Mouse (Mus musculus): Measurements from ENCODE around the gene Tmem136. TPM values are rescaled to one million over a fixed set of nuclear protein-coding genes. Genes with fewer than 3 reads are reported as not detected.

The Tmem136 gene
- polyA plus RNA-seq, 2 experiments, result 0.57 to 0.94 TPM

- DNase-seq (ENCODE audit: low read depth in 3 of 3, low spot score in 3 of 3) (peak in 2 of 3 experiments; percentile 65 to 68), ATAC-seq (ENCODE audit: insufficient read depth) (peak; percentile 75)
- Histone ChIP-seq H3K36me3 (replicated peaks; ENCODE audit: control insufficient read depth, insufficient read depth, low read depth) (no peaks in the 10 kb centered on the region), H3K4me3 (ENCODE audit: insufficient read depth in 1 of 2, low read depth in 2 of 2, low read length in 2 of 2) (peak overlapping the region; percentile 89 to 98), H3K27me3 (ENCODE audit: control insufficient read depth, insufficient read depth, low read length) (peaks cover 13% of the 10 kb centered on the region), H3K4me2 (ENCODE audit: low read depth) (peak overlapping the region; percentile 78), H3K27ac (peak overlapping the region; percentile 80), H3K4me1 (replicated peaks; ENCODE audit: control insufficient read depth in 2 of 2, insufficient read depth in 2 of 2, low read length in 1 of 2) (peaks cover 24 to 29% of the 10 kb centered on the region in 2 experiments), H3K9ac (replicated peaks) (peak overlapping the region; percentile 85), H3K9me3 (ENCODE audit: control insufficient read depth, low read length) (no peaks in the 10 kb centered on the region)
- no peak for TF ChIP-seq CTCF (IDR thresholded peaks at IDR 0.05; ENCODE audit: low read depth)
- no peak for TF ChIP-seq EP300 (IDR thresholded peaks at IDR 0.05; ENCODE audit: low read depth)
- WGBS (ENCODE audit: insufficient replicate concordance), result under 1% methylated on average over 89 of the region's 91 CpGs
These were observed 10.6 kb downstream of the Tmem136 start for GRCm38 (mm10) chr9:43105664-43106361.

DNA sequence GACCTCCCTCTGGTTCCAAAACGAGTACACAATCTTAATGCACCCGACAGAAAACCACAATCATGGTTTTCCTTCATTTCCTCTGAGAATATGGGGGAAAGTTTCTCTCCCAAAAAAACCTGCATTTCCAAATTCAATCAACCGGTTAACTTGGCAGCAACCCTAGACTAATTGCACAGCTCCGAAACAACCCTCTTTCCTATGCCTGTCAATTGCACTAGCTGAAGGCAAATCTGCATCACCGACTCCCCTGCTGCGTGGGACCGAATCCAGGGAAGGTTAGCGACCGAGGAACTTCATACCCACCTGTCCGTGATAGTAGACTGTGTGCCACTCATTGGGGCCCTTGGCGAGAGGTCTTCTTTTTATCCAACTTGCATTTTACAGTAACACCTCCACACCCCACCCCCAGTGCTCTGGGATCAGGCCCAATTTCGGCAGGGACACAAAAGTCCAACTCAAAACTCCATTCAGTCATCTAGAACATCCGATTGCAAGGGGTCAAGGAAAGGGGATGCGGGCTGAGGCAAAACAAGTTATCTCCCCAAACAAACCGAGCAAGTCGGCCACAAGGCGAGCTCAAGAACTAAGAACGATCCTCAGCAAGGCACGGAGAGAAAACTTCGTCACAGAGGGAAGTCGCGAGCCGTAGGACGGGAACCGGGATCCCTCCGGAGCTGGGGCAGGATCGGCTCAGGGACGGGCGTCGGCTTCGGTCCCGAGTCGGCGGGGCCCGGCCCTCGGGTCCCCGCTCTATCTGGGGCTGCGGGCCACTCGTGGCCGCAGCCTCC is 11.3 kb downstream of the Tmem136 start:
- H3K27me3 ChIP-seq (ENCODE audit: control insufficient read depth, insufficient read depth, low read length), result peaks cover 6% of the 10 kb centered on the region; the same call in 1 of the 2 replicates
- H3K27ac ChIP-seq, result peak overlapping the region; percentile 80
- whole genome bisulfite sequencing (ENCODE audit: insufficient replicate concordance), result under 1% methylated on average over 40 of the region's 40 CpGs
- peak overlapping the region; percentile 89 to 98 for H3K4me3 ChIP-seq (ENCODE audit: insufficient read depth in 1 of 2, low read depth in 2 of 2, low read length in 2 of 2)
- peaks cover 25 to 31% of the 10 kb centered on the region in 2 experiments for H3K4me1 ChIP-seq (replicated peaks; ENCODE audit: control insufficient read depth in 2 of 2, insufficient read depth in 2 of 2, low read length in 1 of 2)
- peak; percentile 15; the same call in 1 of the 2 replicates for TF ChIP-seq CTCF (IDR thresholded peaks at IDR 0.05; ENCODE audit: low read depth)
- no peak for TF ChIP-seq EP300 (IDR thresholded peaks at IDR 0.05; ENCODE audit: low read depth)
- peak; percentile 52 for ATAC-seq (ENCODE audit: insufficient read depth)
- peak overlapping the region; percentile 85 for H3K9ac ChIP-seq (replicated peaks)
- no peaks in the 10 kb centered on the region for H3K9me3 ChIP-seq (ENCODE audit: control insufficient read depth, low read length)
- H3K36me3 ChIP-seq (replicated peaks; ENCODE audit: control insufficient read depth, insufficient read depth, low read depth), result no peaks in the 10 kb centered on the region
- H3K4me2 ChIP-seq (ENCODE audit: low read depth), result peak overlapping the region; percentile 78
- no peak for DNase-seq (ENCODE audit: low read depth in 3 of 3, low spot score in 3 of 3)

- TF ChIP-seq CTCF (IDR thresholded peaks at IDR 0.05; ENCODE audit: low read depth) (no peak), EP300 (IDR thresholded peaks at IDR 0.05; ENCODE audit: low read depth) (no peak)
- DNase-seq (ENCODE audit: low read depth in 3 of 3, low spot score in 3 of 3), result no peak
- Histone ChIP-seq H3K27me3 (ENCODE audit: control insufficient read depth, insufficient read depth, low read length) (peaks cover 5% of the 10 kb centered on the region; the same call in 1 of the 2 replicates), H3K4me2 (ENCODE audit: low read depth) (peak overlapping the region; percentile 78), H3K27ac (peak overlapping the region; percentile 80), H3K4me1 (replicated peaks; ENCODE audit: control insufficient read depth in 2 of 2, insufficient read depth in 2 of 2, low read length in 1 of 2) (peaks cover 25 to 34% of the 10 kb centered on the region in 2 experiments), H3K9me3 (ENCODE audit: control insufficient read depth, low read length) (no peaks in the 10 kb centered on the region), H3K36me3 (replicated peaks; ENCODE audit: control insufficient read depth, insufficient read depth, low read depth) (no peaks in the 10 kb centered on the region), H3K9ac (replicated peaks) (peak overlapping the region; percentile 85), H3K4me3 (ENCODE audit: insufficient read depth in 1 of 2, low read depth in 2 of 2, low read length in 2 of 2) (peak overlapping the region; percentile 89 to 98)
- no peak for ATAC-seq (ENCODE audit: insufficient read depth)
- WGBS (ENCODE audit: insufficient replicate concordance), result 15% methylated on average over 4 of the region's 4 CpGs
These were observed 11.9 kb downstream of the Tmem136 start for GRCm38 (mm10) chr9:43104526-43104872.

DNA sequence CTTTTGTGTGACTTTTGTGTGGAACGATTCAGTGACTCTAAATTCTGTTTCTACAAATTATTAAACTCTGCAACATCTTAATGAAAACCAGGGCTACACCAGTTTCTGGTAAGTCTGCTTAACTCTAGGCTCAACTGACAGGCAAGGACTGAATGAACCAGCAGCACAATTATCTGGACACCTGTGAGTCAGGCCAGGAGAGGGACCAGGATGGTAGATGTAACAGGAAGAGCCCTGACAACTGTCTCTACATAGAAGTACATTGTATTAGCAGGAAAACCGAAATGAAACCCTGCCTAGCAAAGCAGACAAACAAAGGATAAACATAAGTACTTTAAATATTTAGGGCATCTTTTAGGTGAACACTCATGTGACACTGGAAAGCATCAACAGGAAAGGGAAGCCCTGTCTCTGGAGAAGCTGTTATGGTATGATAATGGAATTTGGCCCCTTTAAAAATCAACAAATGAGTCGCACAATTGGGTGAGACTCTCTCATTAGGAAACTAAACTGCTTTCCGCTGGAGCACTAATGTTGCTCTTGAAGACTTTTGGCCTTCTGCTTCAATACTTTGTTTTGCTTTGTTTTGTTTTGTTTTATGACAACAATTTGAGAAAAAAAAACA is 12.6 kb downstream of the Tmem136 start:
- TF ChIP-seq CTCF (IDR thresholded peaks at IDR 0.05; ENCODE audit: low read depth), result no peak
- no peak for TF ChIP-seq EP300 (IDR thresholded peaks at IDR 0.05; ENCODE audit: low read depth)
- Histone ChIP-seq H3K4me1 (replicated peaks; ENCODE audit: control insufficient read depth in 2 of 2, insufficient read depth in 2 of 2, low read length in 1 of 2) (peaks cover 25 to 36% of the 10 kb centered on the region in 2 experiments), H3K4me3 (ENCODE audit: insufficient read depth in 1 of 2, low read depth in 2 of 2, low read length in 2 of 2) (peak overlapping the region; percentile 89 to 98), H3K27ac (peak overlapping the region; percentile 80), H3K36me3 (replicated peaks; ENCODE audit: control insufficient read depth, insufficient read depth, low read depth) (no peaks in the 10 kb centered on the region), H3K9me3 (ENCODE audit: control insufficient read depth, low read length) (no peaks in the 10 kb centered on the region), H3K9ac (replicated peaks) (peak overlapping the region; percentile 85), H3K4me2 (ENCODE audit: low read depth) (peak overlapping the region; percentile 78), H3K27me3 (ENCODE audit: control insufficient read depth, insufficient read depth, low read length) (peaks cover 5% of the 10 kb centered on the region; the same call in 1 of the 2 replicates)
- peak in 1 of 3 experiments; percentile 32 for DNase-seq (ENCODE audit: low read depth in 3 of 3, low spot score in 3 of 3)
- no peak for ATAC-seq (ENCODE audit: insufficient read depth)
- WGBS (ENCODE audit: insufficient replicate concordance), result 26% methylated on average over 4 of the region's 4 CpGs
